Mouse (Mus musculus): ENCODE data around the gene Paqr5. TPM values are rescaled to one million over a fixed set of nuclear protein-coding genes. Genes with fewer than 3 reads are reported as not detected.

Paqr5 gene
- total and polyA plus RNA-seq, 3 experiments: 0.76 TPM; not detected in 2

- DNase-seq: peak in 1 of 2 experiments; percentile 52
- no peaks in the 10 kb centered on the region for H3K79me2 ChIP-seq (replicated peaks; ENCODE audit: control insufficient read depth, insufficient read depth, low read length)
- no peaks in the 10 kb centered on the region for H3K27me3 ChIP-seq (ENCODE audit: control insufficient read depth, insufficient read depth, low read length)
- no peak for TF ChIP-seq CTCF (IDR thresholded peaks at IDR 0.05)
- no peak for TF ChIP-seq POLR2A (IDR thresholded peaks at IDR 0.05; ENCODE audit: insufficient read depth, low read depth, low read length)
- TF ChIP-seq EP300 (IDR thresholded peaks at IDR 0.05; ENCODE audit: insufficient read depth, low read depth, low read length): 0 out of 2 replicates have a peak, but pooled peaks have one; percentile 19
- no peak overlapping the region for H3K9ac ChIP-seq (ENCODE audit: low read depth, low read length)
- H3K36me3 ChIP-seq (ENCODE audit: control insufficient read depth, insufficient read depth, low read length): no peaks in the 10 kb centered on the region
- H3K27ac ChIP-seq: no peak overlapping the region
- H3K4me1 ChIP-seq (ENCODE audit: control insufficient read depth, insufficient read depth, low read length): no peaks in the 10 kb centered on the region; the same call in 1 of the 2 replicates
- intact Hi-C loops (cut with DNase I): no loop called here
- WGBS: 71% methylated on average over 13 of the region's 13 CpGs
- no peak overlapping the region for H3K4me3 ChIP-seq
Measured at GRCm38 (mm10) chr9:61977258-61977945, 49.3 kb downstream of the Paqr5 start.

GRCm38 (mm10) chr9:61972031-61972430 is 54.6 kb downstream of the Paqr5 start:
- intact Hi-C loops (cut with DNase I): no loop called here

GRCm38 (mm10) chr9:61971045-61971444 is 55.6 kb downstream of the Paqr5 start:
- 45% methylated on average over 3 of the region's 3 CpGs for WGBS
- Histone ChIP-seq H3K27ac (no peak overlapping the region), H3K27me3 (ENCODE audit: control insufficient read depth, insufficient read depth, low read length) (no peaks in the 10 kb centered on the region), H3K36me3 (ENCODE audit: control insufficient read depth, insufficient read depth, low read length) (no peaks in the 10 kb centered on the region), H3K9ac (ENCODE audit: low read depth, low read length) (no peak overlapping the region), H3K79me2 (replicated peaks; ENCODE audit: control insufficient read depth, insufficient read depth, low read length) (no peaks in the 10 kb centered on the region), H3K4me1 (ENCODE audit: control insufficient read depth, insufficient read depth, low read length) (no peaks in the 10 kb centered on the region), H3K4me3 (no peak overlapping the region)
- no peak for DNase-seq
- intact Hi-C loops (cut with DNase I): no loop called here
- no peak for TF ChIP-seq EP300 (IDR thresholded peaks at IDR 0.05; ENCODE audit: insufficient read depth, low read depth, low read length)
- no peak for TF ChIP-seq CTCF (IDR thresholded peaks at IDR 0.05)
- no peak for TF ChIP-seq POLR2A (IDR thresholded peaks at IDR 0.05; ENCODE audit: insufficient read depth, low read depth, low read length)

More at GRCm38 (mm10) chr9:61972031-61972430, 54.6 kb downstream of the Paqr5 start:
- WGBS: 73% methylated on average over 9 of the region's 9 CpGs
- Histone ChIP-seq H3K9ac (ENCODE audit: low read depth, low read length) (no peak overlapping the region), H3K36me3 (ENCODE audit: control insufficient read depth, insufficient read depth, low read length) (no peaks in the 10 kb centered on the region), H3K4me3 (no peak overlapping the region), H3K79me2 (replicated peaks; ENCODE audit: control insufficient read depth, insufficient read depth, low read length) (no peaks in the 10 kb centered on the region), H3K27ac (no peak overlapping the region), H3K27me3 (ENCODE audit: control insufficient read depth, insufficient read depth, low read length) (no peaks in the 10 kb centered on the region), H3K4me1 (ENCODE audit: control insufficient read depth, insufficient read depth, low read length) (no peaks in the 10 kb centered on the region)
- DNase-seq: no peak
- TF ChIP-seq POLR2A (IDR thresholded peaks at IDR 0.05; ENCODE audit: insufficient read depth, low read depth, low read length) (no peak), EP300 (IDR thresholded peaks at IDR 0.05; ENCODE audit: insufficient read depth, low read depth, low read length) (no peak), CTCF (IDR thresholded peaks at IDR 0.05) (no peak)

GRCm38 (mm10) chr9:61967357-61967756 is 59.3 kb downstream of the Paqr5 start:
- 61% methylated on average over 10 of the region's 10 CpGs for WGBS
- intact Hi-C loops (cut with DNase I): loop anchor here (5.0 to 10.0 kb wide), 3 partner anchors 70 to 587 kb away; no protein-coding TSS in a partner anchor
- H3K4me1 ChIP-seq (ENCODE audit: control insufficient read depth, insufficient read depth, low read length): no peaks in the 10 kb centered on the region
- TF ChIP-seq EP300 (IDR thresholded peaks at IDR 0.05; ENCODE audit: insufficient read depth, low read depth, low read length): no peak
- TF ChIP-seq CTCF (IDR thresholded peaks at IDR 0.05): no peak
- TF ChIP-seq POLR2A (IDR thresholded peaks at IDR 0.05; ENCODE audit: insufficient read depth, low read depth, low read length): no peak
- DNase-seq: peak in 1 of 2 experiments; percentile 32
- no peaks in the 10 kb centered on the region for H3K27me3 ChIP-seq (ENCODE audit: control insufficient read depth, insufficient read depth, low read length)
- H3K36me3 ChIP-seq (ENCODE audit: control insufficient read depth, insufficient read depth, low read length): no peaks in the 10 kb centered on the region
- no peaks in the 10 kb centered on the region for H3K79me2 ChIP-seq (replicated peaks; ENCODE audit: control insufficient read depth, insufficient read depth, low read length)
- no peak overlapping the region for H3K27ac ChIP-seq
- H3K9ac ChIP-seq (ENCODE audit: low read depth, low read length): no peak overlapping the region
- no peak overlapping the region for H3K4me3 ChIP-seq

GRCm38 (mm10) chr9:61965987-61966386 is 60.7 kb downstream of the Paqr5 start:
- DNase-seq: no peak
- Histone ChIP-seq H3K27me3 (ENCODE audit: control insufficient read depth, insufficient read depth, low read length) (no peaks in the 10 kb centered on the region), H3K27ac (no peak overlapping the region), H3K4me1 (ENCODE audit: control insufficient read depth, insufficient read depth, low read length) (no peaks in the 10 kb centered on the region), H3K4me3 (no peak overlapping the region), H3K36me3 (ENCODE audit: control insufficient read depth, insufficient read depth, low read length) (no peaks in the 10 kb centered on the region), H3K79me2 (replicated peaks; ENCODE audit: control insufficient read depth, insufficient read depth, low read length) (no peaks in the 10 kb centered on the region), H3K9ac (ENCODE audit: low read depth, low read length) (no peak overlapping the region)
- 79% methylated on average over 7 of the region's 7 CpGs for WGBS
- intact Hi-C loops (cut with DNase I): loop anchor here (1.0 to 10.0 kb wide), 4 partner anchors 19 to 589 kb away; no protein-coding TSS in a partner anchor
- TF ChIP-seq CTCF (IDR thresholded peaks at IDR 0.05): no peak

- WGBS: 36% methylated on average over 4 of the region's 4 CpGs
- intact Hi-C loops (cut with DNase I): loop anchor here (1.0 to 10.0 kb wide), 4 partner anchors 20 to 589 kb away; no protein-coding TSS in a partner anchor
- no peaks in the 10 kb centered on the region for H3K36me3 ChIP-seq (ENCODE audit: control insufficient read depth, insufficient read depth, low read length)
- H3K79me2 ChIP-seq (replicated peaks; ENCODE audit: control insufficient read depth, insufficient read depth, low read length): no peaks in the 10 kb centered on the region
- H3K27me3 ChIP-seq (ENCODE audit: control insufficient read depth, insufficient read depth, low read length): no peaks in the 10 kb centered on the region
- no peak overlapping the region for H3K9ac ChIP-seq (ENCODE audit: low read depth, low read length)
- no peak overlapping the region for H3K4me3 ChIP-seq
- peaks cover 3% of the 10 kb centered on the region; the same call in 1 of the 2 replicates for H3K4me1 ChIP-seq (ENCODE audit: control insufficient read depth, insufficient read depth, low read length)
- TF ChIP-seq CTCF (IDR thresholded peaks at IDR 0.05) (peak; percentile 96), POLR2A (IDR thresholded peaks at IDR 0.05; ENCODE audit: insufficient read depth, low read depth, low read length) (no peak), EP300 (IDR thresholded peaks at IDR 0.05; ENCODE audit: insufficient read depth, low read depth, low read length) (peak; percentile 89)
- peak; percentile 78 to 80 for DNase-seq
- no peak overlapping the region for H3K27ac ChIP-seq
Measured at GRCm38 (mm10) chr9:61965411-61965930, 61.2 kb downstream of the Paqr5 start.
